Mouse (Mus musculus): ENCODE data around the gene Rplp0. TPM values are rescaled to one million over a fixed set of nuclear protein-coding genes. Genes with fewer than 3 reads are reported as not detected.
A peak's percentile ranks its signal among the peaks of the same experiment; 100 is the strongest.
"Not testable (repeated sequence)": the region's sequence is repeated elsewhere in the genome, so short reads cannot be mapped to it uniquely, and the experiment has no call there.

Rplp0 gene
- total RNA-seq, 2 experiments from 2014 or later = 380 to 1,000 TPM

GRCm38 (mm10) chr5:115574992-115575391 lies 15.7 kb downstream of the Rplp0 start:
- no peak for ATAC-seq (replicated peaks; ENCODE audit: low FRiP score, poor library complexity, severe bottlenecking)

- ATAC-seq (replicated peaks; ENCODE audit: low FRiP score, poor library complexity, severe bottlenecking) = not testable (repeated sequence)
Observed at GRCm38 (mm10) chr5:115577686-115578085, 18.4 kb downstream of the Rplp0 start.

GRCm38 (mm10) chr5:115578922-115579321 lies 19.7 kb downstream of the Rplp0 start:
- ATAC-seq (replicated peaks; ENCODE audit: low FRiP score, poor library complexity, severe bottlenecking) = no peak

GRCm38 (mm10) chr5:115579363-115579762 lies 20.1 kb downstream of the Rplp0 start:
- ATAC-seq (replicated peaks; ENCODE audit: low FRiP score, poor library complexity, severe bottlenecking) = no peak

- no peak for ATAC-seq (replicated peaks; ENCODE audit: low FRiP score, poor library complexity, severe bottlenecking)
Observed at GRCm38 (mm10) chr5:115580229-115581001, 21.1 kb downstream of the Rplp0 start.

DNA sequence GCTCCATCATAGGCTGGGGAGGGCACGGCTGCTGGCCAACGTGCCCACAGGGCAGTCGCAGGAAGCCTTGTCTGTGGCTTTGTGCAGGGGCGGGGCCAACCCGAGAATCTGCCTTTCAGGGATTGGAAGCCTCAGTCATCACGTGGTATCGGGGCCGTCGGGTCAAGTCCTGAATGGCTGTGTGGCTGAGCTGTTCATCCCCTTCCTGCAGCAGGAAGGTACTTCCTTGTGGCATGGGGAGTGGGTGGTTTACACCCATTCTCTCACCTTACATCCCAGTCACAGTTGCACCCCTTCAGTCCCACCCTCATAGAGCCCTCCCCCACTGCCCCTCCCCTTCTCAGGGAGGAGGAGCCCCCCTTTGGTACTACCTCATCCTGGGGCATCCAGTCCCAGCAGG lies 22.4 kb downstream of the Rplp0 start:
- ATAC-seq (replicated peaks; ENCODE audit: low FRiP score, poor library complexity, severe bottlenecking) = no peak

DNA sequence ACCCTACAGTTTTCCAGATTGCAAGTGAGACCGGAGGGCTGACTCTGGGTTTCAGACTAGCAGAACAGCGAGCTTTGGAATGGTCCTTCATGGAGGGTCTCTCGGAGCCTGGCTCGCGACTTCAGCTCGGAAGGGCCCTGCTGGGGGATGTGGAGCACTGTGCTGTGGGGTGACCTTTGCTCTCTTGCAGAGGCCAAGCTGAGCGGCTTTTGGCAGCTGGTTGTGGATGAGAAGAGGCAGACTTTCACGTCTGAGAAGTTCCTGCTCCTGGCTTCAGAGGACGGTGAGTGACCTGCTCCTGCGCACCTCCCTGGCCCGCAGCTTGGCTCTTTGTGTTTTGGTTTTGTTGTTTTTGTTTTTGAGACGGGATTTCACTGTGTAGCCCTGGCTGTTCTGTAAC lies 26.3 kb downstream of the Rplp0 start:
- ATAC-seq (replicated peaks; ENCODE audit: low FRiP score, poor library complexity, severe bottlenecking) = no peak

GRCm38 (mm10) chr5:115586166-115586565 lies 26.9 kb downstream of the Rplp0 start:
- ATAC-seq (replicated peaks; ENCODE audit: low FRiP score, poor library complexity, severe bottlenecking) = no peak

DNA sequence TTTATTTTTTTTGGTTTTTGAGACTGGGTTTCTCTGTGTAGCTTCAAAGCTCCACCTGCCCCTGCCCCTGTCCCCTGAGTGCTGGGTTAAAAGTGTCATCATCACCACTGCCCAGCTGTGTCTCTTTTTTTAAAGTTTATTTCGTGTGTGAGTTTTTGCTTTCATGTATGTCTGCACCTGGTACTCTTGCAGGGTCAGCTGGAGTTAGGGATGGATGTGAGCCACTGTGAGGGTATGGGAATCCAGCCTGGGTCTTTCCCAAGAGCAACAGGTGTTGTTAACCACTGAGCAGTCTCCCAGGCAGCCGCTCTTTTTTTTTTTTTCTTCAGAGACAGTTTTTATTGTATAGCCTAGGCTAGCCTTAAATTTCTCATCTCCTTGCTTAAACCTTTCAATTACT lies 27.5 kb downstream of the Rplp0 start:
- ATAC-seq (replicated peaks; ENCODE audit: low FRiP score, poor library complexity, severe bottlenecking) = no peak

DNA sequence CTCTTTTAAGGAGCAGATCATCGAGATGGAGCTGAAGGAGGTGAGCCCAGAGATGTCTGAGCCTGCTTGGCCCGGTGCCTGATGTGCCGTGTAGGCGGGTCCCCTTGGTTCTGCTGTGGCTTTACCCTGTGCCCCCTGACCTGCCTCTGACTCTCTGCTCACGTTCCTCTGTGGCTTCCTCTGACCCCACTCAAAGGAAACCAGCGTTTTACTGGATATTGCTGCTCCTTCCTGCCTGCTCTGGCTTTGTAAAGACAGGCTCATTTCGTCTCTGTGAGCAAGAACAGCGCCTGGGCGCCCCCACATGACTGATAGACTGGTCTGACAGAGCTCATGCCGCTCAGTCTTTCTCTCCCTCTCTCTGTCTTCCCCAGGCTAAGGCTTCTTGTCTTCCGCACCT lies 31.8 kb downstream of the Rplp0 start:
- ATAC-seq (replicated peaks; ENCODE audit: low FRiP score, poor library complexity, severe bottlenecking) = no peak

DNA sequence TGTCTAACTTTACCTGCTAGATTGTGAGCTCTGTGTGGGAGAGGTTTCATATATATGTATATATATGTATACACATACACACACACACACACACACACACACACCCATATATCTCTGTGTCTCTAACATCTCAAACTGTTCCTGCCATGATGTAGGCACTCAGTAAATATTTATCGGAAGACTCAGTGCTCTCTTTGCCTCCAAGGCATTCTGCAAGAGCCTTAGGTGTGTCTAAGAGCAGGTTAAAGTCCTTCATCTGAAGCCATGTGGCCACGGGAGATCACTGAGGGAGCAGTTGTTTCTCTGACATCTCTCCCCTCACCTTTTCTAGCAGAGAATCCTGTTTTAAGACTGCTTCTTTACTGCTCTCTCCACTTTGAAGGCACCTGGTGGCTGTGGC lies 32.2 kb downstream of the Rplp0 start:
- ATAC-seq (replicated peaks; ENCODE audit: low FRiP score, poor library complexity, severe bottlenecking) = no peak

DNA sequence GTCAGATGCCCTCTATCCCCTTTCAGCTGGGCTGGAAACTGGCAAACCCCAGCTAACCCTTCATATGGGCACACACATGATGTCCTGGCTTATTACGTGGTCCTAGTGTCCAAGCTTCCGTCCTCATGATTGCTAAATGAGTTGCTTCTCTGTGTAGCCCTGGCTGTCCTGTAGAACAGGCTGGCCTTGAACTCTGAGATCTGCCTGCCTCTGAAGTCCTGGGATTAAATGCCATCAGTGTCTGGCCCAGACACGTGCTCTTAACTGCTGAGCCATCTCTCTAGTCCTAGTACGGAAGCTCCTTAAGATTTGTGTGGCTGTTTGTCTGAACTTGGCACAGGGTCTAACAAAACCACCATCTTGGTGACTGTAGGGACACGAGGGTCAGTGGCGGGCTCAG lies 44.3 kb downstream of the Rplp0 start:
- no peak for ATAC-seq (replicated peaks; ENCODE audit: low FRiP score, poor library complexity, severe bottlenecking)

DNA sequence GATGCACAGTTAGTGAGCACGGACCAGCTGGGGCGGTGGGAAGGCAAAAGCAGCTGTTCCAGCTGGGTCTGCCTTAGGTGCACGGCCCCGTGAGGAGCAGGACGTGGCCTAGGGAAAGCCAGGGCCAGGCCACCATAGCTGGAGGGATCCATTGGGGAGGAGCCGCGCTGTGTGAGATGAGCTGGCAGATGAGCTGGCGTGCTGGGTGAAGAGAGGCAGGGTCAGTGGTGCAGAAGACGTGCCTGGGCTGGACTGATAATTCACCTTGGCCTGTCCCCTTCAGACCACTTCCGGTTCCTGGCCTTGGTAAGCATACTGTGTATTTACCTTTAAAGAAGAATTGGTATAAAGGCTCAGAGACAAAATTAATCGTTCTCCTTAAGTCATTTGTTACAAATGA lies 52.3 kb downstream of the Rplp0 start:
- ATAC-seq (replicated peaks; ENCODE audit: low FRiP score, poor library complexity, severe bottlenecking) = peak; percentile 77

Other genes starting within 250 kb of the Rplp0 start
- 26.8 and 36.4 TPM in 2 replicates for gene Srsf9, start 232.3 kb upstream of the Rplp0 start, total RNA-seq (2015; ENCODE audit: low replicate concordance)
- gene Srsf9, start 232.3 kb upstream of the Rplp0 start, total RNA-seq (2017; ENCODE audit: low replicate concordance) = 45.7 and 86.4 TPM in 2 replicates
- 25.6 and 32.3 TPM in 2 replicates for gene Gatc, start 218.3 kb upstream of the Rplp0 start, total RNA-seq (2015; ENCODE audit: low replicate concordance)
- 6.4 and 10.9 TPM in 2 replicates for gene Gatc, start 218.3 kb upstream of the Rplp0 start, total RNA-seq (2017; ENCODE audit: low replicate concordance)
- gene Triap1, start 218.2 kb upstream of the Rplp0 start, total RNA-seq (2015; ENCODE audit: low replicate concordance) = 19.3 and 19.8 TPM in 2 replicates
- gene Triap1, start 218.2 kb upstream of the Rplp0 start, total RNA-seq (2017; ENCODE audit: low replicate concordance) = 3.2 and 8.5 TPM in 2 replicates
- 265 and 340 TPM in 2 replicates for gene Cox6a1, start 210.5 kb upstream of the Rplp0 start, total RNA-seq (2015; ENCODE audit: low replicate concordance)
- gene Cox6a1, start 210.5 kb upstream of the Rplp0 start, total RNA-seq (2017; ENCODE audit: low replicate concordance) = 55.4 and 95.0 TPM in 2 replicates
- not detected in 2 replicates for gene Msi1, start 129.9 kb upstream of the Rplp0 start, total RNA-seq (2015; ENCODE audit: low replicate concordance)
- not detected in 2 replicates for gene Msi1, start 129.9 kb upstream of the Rplp0 start, total RNA-seq (2017; ENCODE audit: low replicate concordance)
- not detected in 2 replicates for gene Pla2g1b, start 93.2 kb upstream of the Rplp0 start, total RNA-seq (2015; ENCODE audit: low replicate concordance)
- not detected in 2 replicates for gene Pla2g1b, start 93.2 kb upstream of the Rplp0 start, total RNA-seq (2017; ENCODE audit: low replicate concordance)
- 1.8 TPM in 1 of 2 replicates, not detected in the other for gene Sirt4, start 74.7 kb upstream of the Rplp0 start, total RNA-seq (2015; ENCODE audit: low replicate concordance)
- 3.3 TPM in 1 of 2 replicates, not detected in the other for gene Sirt4, start 74.7 kb upstream of the Rplp0 start, total RNA-seq (2017; ENCODE audit: low replicate concordance)
- gene Pxn, start 52.8 kb upstream of the Rplp0 start, total RNA-seq (2015; ENCODE audit: low replicate concordance) = 18.9 and 24.5 TPM in 2 replicates
- gene Pxn, start 52.8 kb upstream of the Rplp0 start, total RNA-seq (2017; ENCODE audit: low replicate concordance) = 11.1 and 21.2 TPM in 2 replicates
- gene Gcn1l1, start 5.8 kb downstream of the Rplp0 start, total RNA-seq (2015; ENCODE audit: low replicate concordance) = 9.4 and 17.6 TPM in 2 replicates
- 13.7 and 14.1 TPM in 2 replicates for gene Gcn1l1, start 5.8 kb downstream of the Rplp0 start, total RNA-seq (2017; ENCODE audit: low replicate concordance)
- 33.5 and 53.7 TPM in 2 replicates for gene Rab35, start 72.4 kb downstream of the Rplp0 start, total RNA-seq (2015; ENCODE audit: low replicate concordance)
- 46.8 and 49.4 TPM in 2 replicates for gene Rab35, start 72.4 kb downstream of the Rplp0 start, total RNA-seq (2017; ENCODE audit: low replicate concordance)
- 2.5 TPM in 2 replicates for gene Bicdl1, start 172.2 kb downstream of the Rplp0 start, total RNA-seq (2015; ENCODE audit: low replicate concordance)
- 0.64 TPM in 1 of 2 replicates, not detected in the other for gene Bicdl1, start 172.2 kb downstream of the Rplp0 start, total RNA-seq (2017; ENCODE audit: low replicate concordance)